13 mouse cellular contexts compared by ENCODE assay signal in genomic region chr11:113368046-113368445, GRCm38 (mm10).
DNase-seq lines count a peak whose midpoint lies in the region; ATAC-seq and TF ChIP-seq lines count a peak whose summit lies in the region.
"Had no signal": no experiment of that assay in that cellular context is flagged by ENCODE, and none has a peak within 500 bp of the region (broad histone marks: within the 10 kb centered on the region; RNA-seq: fewer than 3 reads in every experiment).

No protein-coding gene starts in this region.

- intact Hi-C loops in left cerebral cortex, postnatal 4 days (cut with DNase I), result no loop called here
- intact Hi-C loops in left cerebral cortex, adult 2 months (cut with DNase I), result no loop called here

- peak; percentile 55 for DNase-seq in left cerebral cortex, postnatal 4 days
- DNase-seq in left cerebral cortex, adult 2 months (ENCODE audit: extremely low spot score in 1 of 2, low spot score in 2 of 2), result no peak
- peak; percentile 63 for DNase-seq in brain, embryonic 14.5 days (ENCODE audit: low read depth)
- DNase-seq in embryonic facial prominence, embryonic 14.5 days (ENCODE audit: low spot score), result peak; percentile 61
- peak; percentile 75 for DNase-seq in kidney, postnatal 0 days (ENCODE audit: low spot score)
- DNase-seq in layer of hippocampus, postnatal 10 days (ENCODE audit: low spot score in 2 of 2), result no peak
- no peak for DNase-seq in testis, postnatal 14 days (ENCODE audit: low spot score)
- DNase-seq: cerebellum, adult 9-11 months; lung, adult 2 months; thymus, postnatal 4 days had no signal

- no peak overlapping the region for H3K27ac ChIP-seq in left cerebral cortex, adult 2 months
- no peak overlapping the region for H3K27ac ChIP-seq in embryonic facial prominence, embryonic 14.5 days (replicated peaks; ENCODE audit: low read depth, low read length)
- H3K27ac ChIP-seq in kidney, postnatal 0 days, result no peak overlapping the region
- H3K27ac ChIP-seq: limb, embryonic 12.5 days; stomach, embryonic 15.5 days had no signal

- peak; percentile 60; the same call in 1 of the 2 replicates for ATAC-seq in embryonic facial prominence, embryonic 14.5 days (ENCODE audit: low read depth)
- no peak for ATAC-seq in kidney, postnatal 0 days (replicated peaks; ENCODE audit: low FRiP score, low read depth)
- ATAC-seq: intestine, embryonic 16.5 days had no signal

- no peaks in the 10 kb centered on the region for H3K27me3 ChIP-seq in embryonic facial prominence, embryonic 14.5 days (replicated peaks; ENCODE audit: control insufficient read depth, insufficient read depth, low read length)
- H3K27me3 ChIP-seq in kidney, postnatal 0 days (ENCODE audit: insufficient read depth, low read length), result no peaks in the 10 kb centered on the region
- H3K27me3 ChIP-seq: limb, embryonic 12.5 days; stomach, embryonic 15.5 days had no signal

- H3K4me2 ChIP-seq in embryonic facial prominence, embryonic 14.5 days (ENCODE audit: low read depth, low read length), result no peak overlapping the region
- no peak overlapping the region for H3K4me2 ChIP-seq in kidney, postnatal 0 days (ENCODE audit: low read length)
- H3K4me2 ChIP-seq: limb, embryonic 12.5 days; stomach, embryonic 15.5 days had no signal

- H3K4me3 ChIP-seq in left cerebral cortex, adult 2 months, result no peak overlapping the region
- no peak overlapping the region for H3K4me3 ChIP-seq in embryonic facial prominence, embryonic 14.5 days (ENCODE audit: low read depth, low read length)
- H3K4me3 ChIP-seq in kidney, postnatal 0 days (replicated peaks; ENCODE audit: low read depth, low read length), result no peak overlapping the region
- H3K4me3 ChIP-seq: limb, embryonic 12.5 days; stomach, embryonic 15.5 days had no signal

- peaks cover 4% of the 10 kb centered on the region for H3K4me1 ChIP-seq in embryonic facial prominence, embryonic 14.5 days (ENCODE audit: control insufficient read depth, insufficient read depth, low read length)
- H3K4me1 ChIP-seq in kidney, postnatal 0 days (replicated peaks; ENCODE audit: insufficient read depth, low read length), result no peaks in the 10 kb centered on the region; the same call in 1 of the 2 replicates
- H3K4me1 ChIP-seq: stomach, embryonic 15.5 days had no signal

- WGBS in embryonic facial prominence, embryonic 14.5 days, result 54% methylated on average over 13 of the region's 13 CpGs
- WGBS in kidney, postnatal 0 days, result 29% methylated on average over 13 of the region's 13 CpGs

- TF ChIP-seq CTCF in left cerebral cortex, adult 2 months (IDR thresholded peaks at IDR 0.05), result no peak
- TF ChIP-seq CTCF in brain, embryonic 14.5 days (IDR thresholded peaks at IDR 0.05; ENCODE audit: borderline replicate concordance, extremely low read depth, insufficient read depth, insufficient read length), result no peak
- no peak for TF ChIP-seq CTCF in kidney, postnatal 0 days (IDR thresholded peaks at IDR 0.05; ENCODE audit: low read depth)

- H3K36me3 ChIP-seq in embryonic facial prominence, embryonic 14.5 days (ENCODE audit: control insufficient read depth, insufficient read depth, low read length), result no peaks in the 10 kb centered on the region
- H3K36me3 ChIP-seq in kidney, postnatal 0 days (ENCODE audit: insufficient read depth, low read length), result no peaks in the 10 kb centered on the region
- H3K36me3 ChIP-seq: limb, embryonic 12.5 days; stomach, embryonic 15.5 days had no signal

- no peak overlapping the region for H3K9ac ChIP-seq in embryonic facial prominence, embryonic 14.5 days (ENCODE audit: low read depth, low read length)
- H3K9ac ChIP-seq in kidney, postnatal 0 days (ENCODE audit: low read depth, low read length), result no peak overlapping the region
- H3K9ac ChIP-seq: limb, embryonic 12.5 days; stomach, embryonic 15.5 days had no signal

- H3K9me3 ChIP-seq in embryonic facial prominence, embryonic 14.5 days (ENCODE audit: control insufficient read depth, low read length), result no peaks in the 10 kb centered on the region
- H3K9me3 ChIP-seq in kidney, postnatal 0 days (replicated peaks; ENCODE audit: low read length), result no peaks in the 10 kb centered on the region
- H3K9me3 ChIP-seq: stomach, embryonic 15.5 days had no signal

- TF ChIP-seq POLR2A in brain, embryonic 14.5 days (IDR thresholded peaks at IDR 0.05; ENCODE audit: borderline replicate concordance, extremely low read depth, insufficient read depth, insufficient read length, poor library complexity, severe bottlenecking), result no peak

Comparison
In these comparisons a context has a peak if more than half of its experiments do, and no peak if none do; other contexts are left out.
1. DNase-seq: peak in left cerebral cortex, postnatal 4 days (single experiment), brain, embryonic 14.5 days (single experiment), embryonic facial prominence, embryonic 14.5 days (single experiment) and kidney, postnatal 0 days (single experiment); none in left cerebral cortex, adult 2 months (0 of 2), layer of hippocampus, postnatal 10 days (0 of 2) and testis, postnatal 14 days (single experiment).